Mouse (Mus musculus) heart, postnatal 25 days (tissue): ENCODE data around the gene Becn1. TPM values are rescaled to one million over a fixed set of nuclear protein-coding genes. Genes with fewer than 3 reads are reported as not detected.
"Not testable (repeated sequence)": the region's sequence is repeated elsewhere in the genome, so short reads cannot be mapped to it uniquely, and the experiment has no call there.

Source experiments
- DNase-seq: peaks from one replicate; pipeline ENCODE4 v3.0.0; 2022; ENCODE audit warnings: low spot score
- intact Hi-C: fragments of 180-260 bp; cut with DNase I; formaldehyde crosslinking; loops from one replicate; pipeline ENCODE4 v1.15.1; 2025
- total RNA-seq, 2 experiments: library from RNA; stranded (reverse); gene quantifications; 2 replicates each; pipeline ENCODE4 v1.2.3; 2021

Gene Becn1
- 100 to 1,000 TPM in 1 of 2 experiments, 10 to 100 TPM in 1; 92.8 to 102 TPM for total RNA-seq

- intact Hi-C loops, result loop anchor here (1.0 kb wide), 1 partner anchor 90 kb away; no protein-coding TSS in a partner anchor
- peak; percentile 88 for DNase-seq
Observed at GRCm38 (mm10) chr11:101302004-101302798, at the start of gene Becn1. Becn1 (minus strand) TSS chr11:101302286.

DNA sequence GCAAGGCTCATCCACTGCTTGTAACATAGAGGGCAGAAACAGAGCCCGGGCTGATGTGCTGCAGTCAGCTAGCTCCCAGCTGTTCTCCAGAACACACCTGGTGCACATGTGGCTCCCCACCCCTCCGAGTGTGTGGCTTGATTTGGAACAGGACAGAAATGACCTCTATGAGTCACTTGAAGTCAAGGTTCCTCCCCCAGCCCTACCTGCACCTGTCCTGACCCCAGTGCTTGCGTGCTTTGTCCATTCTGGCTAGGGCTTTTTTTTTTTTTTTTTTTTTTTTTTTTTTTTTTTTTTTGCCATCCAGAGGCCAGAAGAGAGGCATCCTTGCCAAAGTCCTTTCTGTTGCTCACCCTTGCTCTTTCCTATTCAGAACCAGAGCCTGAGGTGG is 49.6 kb upstream of the Becn1 start:
- DNase-seq, result no peak

GRCm38 (mm10) chr11:101351100-101351720 is 49.1 kb upstream of the Becn1 start:
- intact Hi-C loops, result no loop called here
- no peak for DNase-seq

More for the DNA sequence above, 49.6 kb upstream of the Becn1 start:
- intact Hi-C loops, result no loop called here

DNA sequence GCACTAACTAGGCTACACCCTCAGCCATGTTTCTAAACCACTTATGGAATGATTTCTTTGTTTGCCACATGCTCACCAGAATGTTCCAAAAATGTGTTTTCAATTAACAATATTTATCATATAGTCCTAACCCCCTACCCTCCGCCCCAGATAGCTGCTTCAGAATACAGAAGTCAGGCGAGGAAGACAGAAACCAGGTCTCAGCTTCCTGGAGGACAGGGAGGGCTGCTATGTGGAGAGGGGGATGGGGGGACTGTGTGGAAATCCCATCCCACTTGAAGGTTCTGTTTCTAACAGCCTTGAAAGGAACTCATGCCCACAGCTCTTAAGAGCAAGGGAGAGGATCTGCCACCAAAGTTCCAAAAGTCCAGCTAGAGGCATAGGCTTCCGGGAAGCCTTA is 47.1 kb upstream of the Becn1 start:
- intact Hi-C loops, result no loop called here
- DNase-seq, result no peak

DNA sequence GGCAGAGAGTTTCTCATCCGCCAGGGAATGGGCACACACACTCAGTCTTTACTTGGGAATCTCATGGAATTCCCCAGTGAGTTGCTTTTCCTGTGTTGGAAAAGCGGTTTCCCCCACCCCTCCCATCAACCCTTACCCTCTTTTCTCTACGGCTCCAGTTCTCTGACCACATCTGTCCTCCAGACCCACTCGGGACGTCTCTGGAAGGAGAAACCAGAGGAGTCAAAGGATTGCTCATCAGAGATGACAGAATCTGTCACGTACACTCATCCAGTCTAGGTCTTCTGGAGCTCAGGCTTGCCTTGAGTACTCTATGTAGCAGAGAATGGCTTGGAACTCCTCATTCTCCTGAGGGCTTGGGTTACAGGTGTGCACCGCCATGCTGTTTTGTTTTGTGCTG is 46.7 kb upstream of the Becn1 start:
- DNase-seq, result no peak
- intact Hi-C loops, result no loop called here

- intact Hi-C loops, result no loop called here
Observed at GRCm38 (mm10) chr11:101347083-101347775, 45.1 kb upstream of the Becn1 start.

DNA sequence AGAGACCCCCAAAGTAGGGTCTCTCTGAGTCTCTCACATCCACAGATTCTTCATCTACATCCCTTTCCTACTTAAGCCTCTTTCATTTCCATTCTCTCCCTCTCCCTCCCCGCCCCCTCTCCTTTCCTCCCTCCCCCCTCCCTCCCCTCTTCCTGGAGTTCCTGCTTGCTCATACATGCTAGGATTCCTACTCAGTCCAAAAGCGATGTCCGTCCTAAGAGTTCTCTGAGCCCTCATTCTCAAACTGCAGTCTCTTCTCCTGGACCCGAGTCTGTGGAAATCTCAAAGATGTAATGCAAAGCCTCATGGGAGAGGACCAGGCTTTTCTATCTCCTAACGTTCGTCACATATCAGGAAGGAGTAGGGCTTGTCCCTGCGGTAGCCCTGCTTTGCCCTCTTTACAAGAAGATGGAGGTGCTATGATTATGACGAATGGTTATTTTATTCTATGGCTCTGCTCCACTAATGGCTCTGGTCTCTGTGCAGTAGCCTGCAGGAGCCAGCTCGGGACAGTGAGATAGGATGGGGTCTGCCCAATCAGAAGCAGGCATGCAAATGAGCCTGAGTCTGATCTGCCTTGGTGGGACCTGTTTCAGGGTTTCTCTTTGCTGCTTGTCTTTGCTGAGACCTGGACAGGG is 36.2 kb upstream of the Becn1 start:
- no peak for DNase-seq

More at GRCm38 (mm10) chr11:101347083-101347775, 45.1 kb upstream of the Becn1 start:
- DNase-seq, result no peak

GRCm38 (mm10) chr11:101335685-101336084 is 33.6 kb upstream of the Becn1 start:
- intact Hi-C loops, result no loop called here
- no peak for DNase-seq

More for the DNA sequence above, 36.2 kb upstream of the Becn1 start:
- intact Hi-C loops, result no loop called here

GRCm38 (mm10) chr11:101334516-101334915 is 32.4 kb upstream of the Becn1 start:
- no peak for DNase-seq
- intact Hi-C loops, result no loop called here

- no peak for DNase-seq
- intact Hi-C loops, result no loop called here
Observed at GRCm38 (mm10) chr11:101334023-101334422, 31.9 kb upstream of the Becn1 start.

- intact Hi-C loops, result no loop called here
Observed at GRCm38 (mm10) chr11:101332537-101332936, 30.5 kb upstream of the Becn1 start.

DNA sequence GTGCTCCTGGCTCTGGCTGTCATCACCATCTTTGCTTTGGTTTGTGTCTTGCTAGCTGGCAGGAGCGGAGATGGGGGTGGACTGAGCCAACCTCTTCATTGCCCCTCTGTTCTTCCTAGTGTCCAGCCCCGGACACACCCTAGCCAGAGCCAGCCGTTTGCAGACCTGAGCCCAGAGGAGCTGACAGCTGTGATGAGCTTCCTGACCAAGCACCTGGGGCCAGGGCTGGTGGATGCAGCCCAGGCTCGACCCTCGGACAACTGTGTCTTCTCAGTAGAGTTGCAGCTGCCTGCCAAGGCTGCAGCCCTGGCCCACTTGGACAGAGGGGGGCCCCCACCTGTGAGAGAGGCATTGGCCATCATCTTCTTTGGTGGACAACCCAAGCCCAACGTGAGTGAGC is 28.9 kb upstream of the Becn1 start:
- DNase-seq, intact Hi-C loops: not testable (repeated sequence)

More at GRCm38 (mm10) chr11:101332537-101332936, 30.5 kb upstream of the Becn1 start:
- DNase-seq, result no peak

DNA sequence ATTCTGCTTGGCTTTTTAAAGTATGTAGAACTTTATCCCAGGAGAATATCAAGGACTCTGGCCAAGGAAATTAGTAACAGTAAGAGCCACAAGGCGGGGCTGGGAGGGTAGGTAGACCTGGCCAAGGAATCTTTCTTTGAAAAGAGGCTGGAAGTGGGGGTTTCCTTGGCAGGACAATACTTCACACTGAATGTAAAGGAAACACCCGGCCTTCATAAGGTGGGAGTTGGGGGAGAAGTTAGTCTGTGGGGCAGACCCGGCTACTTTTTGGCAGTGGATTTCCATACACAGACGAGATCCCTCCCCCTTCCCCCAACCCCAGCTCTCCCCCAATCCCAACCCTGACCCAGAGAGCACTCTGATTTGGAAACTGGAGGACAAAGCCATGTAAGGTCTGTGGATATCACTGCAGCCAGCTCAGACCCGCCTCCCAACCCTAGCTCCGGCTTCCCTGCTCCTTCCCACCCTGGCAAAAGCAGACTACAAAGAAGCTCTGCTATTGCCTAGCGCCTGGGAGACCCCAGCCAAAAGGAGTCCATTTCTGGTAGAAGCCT is 28.4 kb upstream of the Becn1 start, which contains the start of gene Aoc3:
Gene Aoc3 (plus strand): TSS at position 235 of the 554 bp plus-strand sequence.
- peak; percentile 41 for DNase-seq
- intact Hi-C loops, result no loop called here

GRCm38 (mm10) chr11:101328941-101329635 is 27.0 kb upstream of the Becn1 start:
- intact Hi-C loops, result loop anchor here (2.0 kb wide), 1 partner anchor 32 kb away; no protein-coding TSS in a partner anchor
- no peak for DNase-seq

GRCm38 (mm10) chr11:101327311-101327710 is 25.2 kb upstream of the Becn1 start:
- no peak for DNase-seq
- intact Hi-C loops, result no loop called here

GRCm38 (mm10) chr11:101326147-101326546 is 24.1 kb upstream of the Becn1 start:
- intact Hi-C loops, result no loop called here
- no peak for DNase-seq

DNA sequence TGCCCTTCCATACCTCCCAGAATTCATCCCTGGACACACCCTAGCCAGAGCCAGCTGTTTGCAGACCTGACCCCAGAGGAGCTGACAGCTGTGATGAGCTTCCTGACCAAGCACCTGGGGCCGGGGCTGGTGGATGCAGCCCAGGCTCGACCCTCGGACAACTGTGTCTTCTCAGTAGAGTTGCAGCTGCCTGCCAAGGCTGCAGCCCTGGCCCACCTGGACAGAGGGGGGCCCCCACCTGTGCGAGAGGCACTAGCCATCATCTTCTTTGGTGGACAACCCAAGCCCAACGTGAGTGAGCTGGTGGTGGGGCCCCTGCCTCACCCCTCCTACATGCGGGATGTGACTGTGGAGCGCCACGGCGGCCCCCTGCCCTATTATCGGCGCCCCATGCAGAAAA is 23.1 kb upstream of the Becn1 start:
- DNase-seq, intact Hi-C loops: not testable (repeated sequence)

GRCm38 (mm10) chr11:101324763-101325162 is 22.7 kb upstream of the Becn1 start, which contains the start of gene Aoc2:
Aoc2 (plus strand) TSS chr11:101325063.
- intact Hi-C loops, result no loop called here
- DNase-seq, result no peak

- no peak for DNase-seq
- intact Hi-C loops, result loop anchor here (1.0 kb wide), 1 partner anchor 72 kb away; no protein-coding TSS in a partner anchor
Observed at GRCm38 (mm10) chr11:101323609-101324008, 21.5 kb upstream of the Becn1 start.
